Mouse (Mus musculus) megakaryocyte, embryonic 14.5 days (primary cell): ENCODE measurements around the gene Btg4. TPM values are rescaled to one million over a fixed set of nuclear protein-coding genes. Genes with fewer than 3 reads are reported as not detected.

Source experiments
- H3K27me3 ChIP-seq: replicated peaks from 2 replicates; pipeline ENCODE3; 2012; ENCODE audit warnings: inconsistent platforms
- H3K36me3 ChIP-seq: replicated peaks from 2 replicates; pipeline ENCODE3; 2012; ENCODE audit warnings: low read length, inconsistent platforms, mixed read lengths
- H3K4me1 ChIP-seq: 2 replicates; pipeline ENCODE4 v1.6.1; 2012; ENCODE audit warnings: inconsistent platforms
- H3K4me3 ChIP-seq: replicated peaks from 2 replicates; pipeline ENCODE3; 2012; ENCODE audit warnings: moderate library complexity, mild to moderate bottlenecking, inconsistent platforms
- H3K9me3 ChIP-seq: 2 replicates; pipeline ENCODE4 v1.6.1; 2012; ENCODE audit warnings: inconsistent platforms
- FLI1 ChIP-seq: IDR thresholded peaks from 2 replicates; pipeline ENCODE4 v1.6.1; 2012; ENCODE audit warnings: low read length, inconsistent platforms, mixed read lengths
- GATA1 ChIP-seq: IDR thresholded peaks from 3 replicates; pipeline ENCODE4 v1.6.1; 2012; ENCODE audit warnings: mixed read lengths, low read length, inconsistent platforms, borderline replicate concordance
- polyA plus RNA-seq: library from polyadenylated mRNA; stranded (reverse); fragments of >175 nt; gene quantifications from 2 replicates; pipeline ENCODE4 v1.2.3, GENCODE M21; 2012; ENCODE audit warnings: low replicate concordance; ENCODE audit not compliant: insufficient read depth

The Btg4 gene
- polyA plus RNA-seq, 1 experiment, result not detected

DNA sequence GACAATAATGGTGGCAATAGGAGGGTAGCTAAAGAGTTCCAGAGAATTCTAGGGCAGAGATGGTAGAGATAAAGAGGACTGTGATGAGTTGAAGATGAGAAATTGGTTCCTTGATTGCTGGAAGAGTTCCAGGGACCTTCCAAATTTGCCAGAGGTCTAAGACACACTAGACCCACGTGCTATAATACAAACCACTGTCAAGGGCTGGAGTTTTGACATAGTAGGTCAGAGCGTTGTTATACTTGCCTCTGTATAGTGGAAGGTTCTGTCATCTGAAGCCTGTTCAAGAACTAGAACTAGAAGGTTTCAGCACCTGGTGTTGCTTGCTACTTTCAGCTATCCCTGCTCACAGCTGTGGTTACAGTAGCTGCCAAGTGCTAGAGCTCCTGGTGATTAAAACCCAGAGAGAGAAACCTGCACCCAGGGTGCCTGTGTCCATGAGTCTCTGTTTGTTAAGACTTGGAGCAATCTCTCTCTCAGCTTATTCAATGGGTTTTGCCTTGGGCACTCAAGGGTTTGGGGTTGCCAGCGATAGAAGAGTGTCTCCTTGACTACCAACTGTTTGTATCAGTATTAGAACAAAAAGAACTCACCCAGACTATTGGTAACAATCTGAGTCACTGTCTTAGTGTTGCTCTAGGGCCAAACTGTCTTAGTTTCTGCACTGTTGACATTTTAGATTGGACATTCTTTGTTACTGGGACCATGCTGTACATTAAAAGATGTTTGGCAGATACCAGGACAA lies 27.7 kb upstream of the Btg4 start:
- TF ChIP-seq GATA1 (no peak), FLI1 (no peak)
- Histone ChIP-seq H3K4me3 (no peak overlapping the region), H3K36me3 (no peaks in the 10 kb centered on the region), H3K4me1 (peaks cover 43% of the 10 kb centered on the region), H3K9me3 (no peaks in the 10 kb centered on the region), H3K27me3 (no peaks in the 10 kb centered on the region)

DNA sequence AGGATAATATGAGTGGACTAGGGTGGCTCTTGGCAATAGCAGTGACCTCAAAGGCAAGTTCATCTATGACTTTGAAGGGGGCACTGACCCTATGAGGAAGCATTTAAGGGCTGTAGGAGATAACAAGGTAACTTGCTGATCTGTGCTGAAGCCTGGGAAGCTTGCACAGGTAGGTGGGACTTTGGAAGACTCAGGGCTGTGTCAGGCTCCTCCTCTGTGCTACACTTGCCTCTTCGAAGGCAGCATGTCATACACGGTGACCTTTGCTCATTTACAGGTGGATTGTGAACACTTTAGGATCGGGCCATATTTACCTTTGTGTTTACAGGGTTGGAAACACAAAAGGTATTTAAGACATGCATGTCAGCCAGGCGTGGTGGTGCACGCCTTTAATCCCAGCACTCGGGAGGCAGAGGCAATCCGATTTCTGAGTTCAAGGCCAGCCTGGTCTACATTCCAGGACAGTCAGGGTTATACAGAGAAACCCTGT lies 19.2 kb upstream of the Btg4 start:
- H3K9me3 ChIP-seq, result no peaks in the 10 kb centered on the region
- TF ChIP-seq GATA1 (no peak), FLI1 (no peak)
- H3K4me1 ChIP-seq, result peaks cover 22% of the 10 kb centered on the region
- H3K36me3 ChIP-seq, result no peaks in the 10 kb centered on the region
- no peak overlapping the region for H3K4me3 ChIP-seq
- H3K27me3 ChIP-seq, result peaks cover 2% of the 10 kb centered on the region

DNA sequence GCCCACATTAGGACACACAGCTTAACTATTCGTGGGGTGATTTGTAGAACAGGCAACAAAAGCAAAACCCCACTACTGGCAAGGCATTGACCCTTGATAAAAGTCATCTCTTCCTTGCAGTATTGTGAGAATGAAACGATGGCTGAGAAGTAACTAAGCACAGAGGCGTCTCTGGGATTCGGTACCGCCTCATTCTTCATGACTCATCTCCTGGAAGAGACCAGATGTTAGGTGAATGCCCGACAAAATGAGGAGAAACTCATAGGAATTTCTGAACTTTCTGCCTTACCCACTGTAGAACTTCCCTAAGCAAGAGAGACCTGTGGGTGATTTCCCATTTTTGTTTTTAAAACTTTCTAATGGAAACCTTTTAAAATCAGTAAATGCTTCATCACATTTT lies 18.6 kb upstream of the Btg4 start:
- Histone ChIP-seq H3K4me1 (peaks cover 16% of the 10 kb centered on the region), H3K4me3 (no peak overlapping the region), H3K9me3 (no peaks in the 10 kb centered on the region), H3K36me3 (no peaks in the 10 kb centered on the region), H3K27me3 (peaks cover 2% of the 10 kb centered on the region)
- TF ChIP-seq GATA1, result no peak
- TF ChIP-seq FLI1, result no peak

DNA sequence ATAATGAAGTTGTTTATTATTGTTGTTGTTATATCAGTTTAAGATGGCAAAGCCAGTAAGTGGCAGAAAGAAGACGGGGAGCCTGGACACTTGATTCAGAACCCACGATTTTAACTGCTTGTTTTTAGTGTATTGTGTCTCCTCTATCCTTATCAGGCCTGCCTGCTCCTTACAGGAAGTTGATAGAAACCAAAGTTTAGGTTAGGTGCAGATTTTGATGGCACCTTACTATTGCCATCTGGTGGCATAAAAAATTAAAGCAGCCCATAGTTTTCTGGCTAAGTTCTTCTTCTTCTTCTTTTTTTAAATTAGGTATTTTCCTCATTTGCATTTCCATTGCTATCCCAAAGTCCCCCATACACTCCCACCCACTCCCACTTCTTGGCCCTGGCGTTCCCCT lies 8.5 kb upstream of the Btg4 start:
- no peak overlapping the region for H3K4me3 ChIP-seq
- peaks cover 19% of the 10 kb centered on the region for H3K36me3 ChIP-seq
- H3K27me3 ChIP-seq, result no peaks in the 10 kb centered on the region
- peaks cover 12% of the 10 kb centered on the region for H3K4me1 ChIP-seq
- no peaks in the 10 kb centered on the region for H3K9me3 ChIP-seq
- TF ChIP-seq FLI1 (no peak), GATA1 (no peak)

DNA sequence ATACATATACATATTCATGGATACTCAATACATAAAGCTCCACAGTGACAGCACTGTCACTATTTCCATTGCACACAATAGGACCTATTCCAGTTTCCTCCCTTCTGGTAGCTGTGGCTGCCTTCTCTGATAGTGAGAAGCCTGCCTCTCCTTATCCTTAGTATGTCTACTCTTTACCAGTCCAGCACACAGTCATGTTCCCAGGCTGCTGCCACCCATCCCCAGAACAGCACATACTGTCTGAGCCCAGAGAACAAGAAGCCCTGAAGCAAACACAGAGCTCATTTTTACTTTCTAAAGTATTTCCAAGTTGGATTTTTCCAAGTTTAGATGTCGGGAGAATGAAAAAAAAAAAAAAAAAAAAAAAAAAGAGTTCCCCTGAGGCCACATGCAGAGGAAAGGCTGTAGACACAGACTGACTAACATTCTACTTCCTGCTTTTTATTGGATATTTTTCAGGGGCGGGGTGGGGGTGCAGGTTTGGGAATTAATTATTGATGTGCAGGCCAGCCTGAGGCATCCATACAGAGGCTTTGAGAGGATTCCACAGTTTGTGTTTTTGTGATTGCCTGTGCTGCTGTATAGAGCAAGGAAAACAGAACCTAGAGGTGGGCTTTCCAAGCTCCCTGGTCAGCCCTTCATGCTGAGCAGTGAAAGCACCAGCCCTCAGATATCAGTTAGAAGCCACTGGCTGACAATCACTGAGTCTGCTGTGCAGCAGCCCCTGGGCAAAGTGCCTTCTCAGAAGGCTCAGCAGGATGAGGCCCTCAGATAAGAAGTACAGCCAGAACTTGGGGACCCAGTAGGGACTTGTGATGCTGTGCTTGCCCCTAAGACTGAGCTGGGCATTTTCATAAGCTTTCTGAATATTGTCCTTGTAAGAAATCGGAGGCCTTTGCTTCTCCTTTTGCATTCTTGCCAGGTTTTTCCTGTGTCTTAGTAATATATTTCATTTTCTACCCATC lies 4.1 kb upstream of the Btg4 start:
- Histone ChIP-seq H3K4me3 (peak overlapping the region; percentile 64), H3K9me3 (no peaks in the 10 kb centered on the region), H3K4me1 (peaks cover 24% of the 10 kb centered on the region), H3K36me3 (peaks cover 57% of the 10 kb centered on the region), H3K27me3 (no peaks in the 10 kb centered on the region)
- no peak for TF ChIP-seq GATA1
- TF ChIP-seq FLI1, result no peak

DNA sequence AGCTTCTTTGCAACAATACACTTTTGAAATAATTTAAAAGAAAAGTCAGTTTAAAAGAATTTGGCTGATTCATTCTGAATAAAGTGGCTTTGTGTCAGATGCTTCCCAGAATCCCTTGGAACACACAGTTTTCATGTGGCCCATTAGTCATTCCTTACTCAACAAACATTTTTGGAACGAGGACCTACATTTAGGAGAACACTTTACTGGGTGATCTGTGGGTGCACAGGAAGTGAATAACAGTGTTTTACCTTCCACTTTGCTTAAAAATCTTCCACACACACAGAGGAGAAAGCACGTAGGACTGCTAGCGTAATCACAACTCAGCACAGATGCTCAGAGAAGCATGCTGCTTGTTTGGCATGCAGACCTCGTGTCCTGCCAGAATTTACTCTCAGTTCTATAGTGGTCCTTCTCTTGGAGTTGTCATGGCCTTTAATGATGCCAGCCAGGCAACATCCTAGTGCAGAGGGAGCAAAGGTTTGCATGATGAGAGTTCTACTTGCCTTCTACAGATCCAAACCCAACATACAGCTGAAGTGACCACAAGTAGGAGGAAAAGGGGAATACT lies 1.7 kb upstream of the Btg4 start:
- H3K36me3 ChIP-seq, result peaks cover 73% of the 10 kb centered on the region
- H3K9me3 ChIP-seq, result no peaks in the 10 kb centered on the region
- no peak overlapping the region for H3K4me3 ChIP-seq
- H3K27me3 ChIP-seq, result no peaks in the 10 kb centered on the region
- H3K4me1 ChIP-seq, result peaks cover 24% of the 10 kb centered on the region
- TF ChIP-seq GATA1 (no peak), FLI1 (no peak)

DNA sequence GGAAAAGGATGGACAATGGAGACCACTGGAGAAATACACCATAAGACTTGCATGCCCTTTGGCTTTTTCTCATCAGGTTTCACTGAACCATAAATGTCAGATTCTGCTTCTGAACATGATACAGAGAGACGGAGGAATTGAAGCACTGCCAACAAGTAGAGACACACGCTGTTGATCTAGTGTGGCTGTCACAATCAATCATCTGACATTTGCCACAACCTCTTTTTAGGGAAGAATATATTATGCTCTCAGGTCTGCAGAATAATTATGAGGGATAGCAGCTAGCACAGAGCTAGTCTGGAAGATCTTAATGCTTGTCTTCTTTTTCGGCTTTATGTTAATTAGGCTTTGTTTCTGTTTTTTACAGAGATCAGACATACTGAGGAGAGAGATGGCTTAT lies 7.5 kb downstream of the Btg4 start:
- Histone ChIP-seq H3K27me3 (no peaks in the 10 kb centered on the region), H3K9me3 (no peaks in the 10 kb centered on the region), H3K4me3 (no peak overlapping the region), H3K36me3 (peaks cover 86% of the 10 kb centered on the region), H3K4me1 (peaks cover 56% of the 10 kb centered on the region)
- TF ChIP-seq FLI1 (no peak), GATA1 (no peak)

DNA sequence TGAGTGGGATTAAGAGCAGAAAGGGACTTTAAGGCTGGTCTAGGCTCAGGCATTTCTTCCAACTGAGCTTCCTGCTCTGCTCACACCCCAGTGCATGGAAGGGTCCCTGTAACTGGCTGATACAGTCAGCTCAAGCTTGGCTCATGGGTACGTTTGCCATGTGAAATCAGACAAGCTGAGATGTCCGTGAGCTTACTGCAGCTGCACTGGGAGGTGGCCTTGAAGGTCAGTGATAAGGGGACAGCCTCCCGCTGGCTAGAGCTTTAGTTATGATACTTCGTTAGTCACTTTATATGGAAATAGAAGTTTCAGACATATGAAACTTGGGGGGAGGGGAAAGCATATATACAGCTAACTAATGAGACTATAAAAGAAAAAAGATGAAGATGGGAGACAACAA lies 10.1 kb downstream of the Btg4 start:
- Histone ChIP-seq H3K36me3 (peaks cover 91% of the 10 kb centered on the region), H3K4me3 (no peak overlapping the region), H3K9me3 (no peaks in the 10 kb centered on the region), H3K4me1 (peaks cover 68% of the 10 kb centered on the region), H3K27me3 (no peaks in the 10 kb centered on the region)
- TF ChIP-seq GATA1, result no peak
- no peak for TF ChIP-seq FLI1

DNA sequence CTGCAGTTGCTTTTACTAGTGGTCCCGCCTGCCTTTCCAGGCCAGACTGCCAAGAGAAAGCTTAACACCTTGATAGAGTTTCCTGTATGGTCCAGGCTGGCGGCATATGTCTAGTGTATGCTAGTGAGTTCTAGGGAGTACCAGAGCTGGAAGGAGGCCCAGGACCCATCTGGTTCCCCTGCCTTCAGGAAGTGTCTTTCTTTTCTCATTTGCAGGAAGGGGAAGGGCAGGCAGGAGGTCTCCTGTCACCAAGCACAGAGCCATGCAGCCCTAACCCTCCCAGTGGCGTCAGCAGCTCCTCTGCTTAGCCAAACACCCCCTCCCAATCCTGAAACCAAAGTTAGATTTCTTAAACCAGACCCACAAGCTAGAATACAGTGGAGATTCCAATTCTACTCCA lies 15.1 kb downstream of the Btg4 start:
- Histone ChIP-seq H3K27me3 (no peaks in the 10 kb centered on the region), H3K4me1 (peaks cover 46% of the 10 kb centered on the region), H3K36me3 (peaks cover 42% of the 10 kb centered on the region), H3K9me3 (no peaks in the 10 kb centered on the region), H3K4me3 (peak overlapping the region; percentile 93)
- TF ChIP-seq GATA1 (no peak), FLI1 (no peak)
